Mouse (Mus musculus): ENCODE data around the gene A630076J17Rik. TPM values are rescaled to one million over a fixed set of nuclear protein-coding genes. Genes with fewer than 3 reads are reported as not detected.
A peak's percentile ranks its signal among the peaks of the same experiment; 100 is the strongest.

The A630076J17Rik gene
- polyA plus RNA-seq, 1 experiment from 2014 or later: not detected

DNA sequence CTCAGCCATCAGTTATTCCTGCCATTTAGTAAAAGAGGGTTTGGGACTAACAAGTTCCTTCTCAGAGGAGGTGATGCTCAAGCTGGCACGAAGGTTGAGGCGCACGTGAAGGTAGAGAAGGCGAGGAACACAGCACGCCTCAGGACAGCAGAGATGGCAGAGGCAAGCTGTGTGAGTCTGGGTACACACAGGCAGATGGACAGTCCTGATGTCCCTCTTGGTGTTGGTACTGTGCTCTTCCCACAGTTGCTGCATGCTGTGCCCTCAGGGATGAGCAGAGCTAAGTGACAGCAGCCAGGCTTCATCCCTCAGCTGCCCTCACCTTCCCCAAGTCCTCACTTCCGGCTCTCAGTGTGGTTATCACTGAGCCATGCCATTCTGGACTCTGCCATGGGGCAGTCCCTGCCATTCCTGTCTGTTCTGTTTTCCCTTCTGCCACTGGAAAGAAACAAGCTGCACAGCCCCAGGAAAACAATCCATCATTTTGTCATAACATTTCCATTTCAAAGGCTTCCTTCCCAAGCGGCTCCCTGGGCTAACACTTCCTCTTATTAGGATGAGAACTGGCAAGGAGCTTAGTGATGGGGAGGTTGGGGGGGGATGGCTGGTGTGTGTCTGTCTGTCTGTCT lies 22.7 kb upstream of the A630076J17Rik start:
- no peaks in the 10 kb centered on the region for H3K36me3 ChIP-seq (replicated peaks)
- H3K4me3 ChIP-seq: no peak overlapping the region
- no peaks in the 10 kb centered on the region for H3K27me3 ChIP-seq (ENCODE audit: poor library complexity, severe bottlenecking)
- whole genome bisulfite sequencing: 77% methylated on average over 7 of the region's 7 CpGs
- H3K9me3 ChIP-seq: no peaks in the 10 kb centered on the region
- no peak for DNase-seq (ENCODE audit: extremely low spot score, low spot score)
- H3K4me1 ChIP-seq: peaks cover 14% of the 10 kb centered on the region
- no peak overlapping the region for H3K27ac ChIP-seq

DNA sequence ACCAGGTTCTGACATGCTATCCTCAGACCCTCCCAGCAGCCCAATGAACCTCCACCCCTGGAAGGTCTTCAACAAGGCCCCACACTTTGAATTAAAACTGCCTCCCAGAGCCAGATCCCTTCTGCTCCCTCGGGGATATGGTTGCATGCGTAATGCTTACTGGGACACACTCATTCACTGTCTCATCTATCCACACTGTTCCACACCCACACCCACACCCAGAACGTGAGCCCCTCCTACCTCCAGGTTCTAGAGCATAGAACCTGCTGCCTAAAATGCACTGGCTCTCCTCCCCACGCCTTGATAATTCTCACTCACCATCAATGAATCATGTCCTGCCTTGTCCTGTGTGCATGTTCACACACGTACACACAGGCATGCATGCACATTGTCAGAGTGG lies 15.8 kb upstream of the A630076J17Rik start:
- H3K4me3 ChIP-seq: no peak overlapping the region

DNA sequence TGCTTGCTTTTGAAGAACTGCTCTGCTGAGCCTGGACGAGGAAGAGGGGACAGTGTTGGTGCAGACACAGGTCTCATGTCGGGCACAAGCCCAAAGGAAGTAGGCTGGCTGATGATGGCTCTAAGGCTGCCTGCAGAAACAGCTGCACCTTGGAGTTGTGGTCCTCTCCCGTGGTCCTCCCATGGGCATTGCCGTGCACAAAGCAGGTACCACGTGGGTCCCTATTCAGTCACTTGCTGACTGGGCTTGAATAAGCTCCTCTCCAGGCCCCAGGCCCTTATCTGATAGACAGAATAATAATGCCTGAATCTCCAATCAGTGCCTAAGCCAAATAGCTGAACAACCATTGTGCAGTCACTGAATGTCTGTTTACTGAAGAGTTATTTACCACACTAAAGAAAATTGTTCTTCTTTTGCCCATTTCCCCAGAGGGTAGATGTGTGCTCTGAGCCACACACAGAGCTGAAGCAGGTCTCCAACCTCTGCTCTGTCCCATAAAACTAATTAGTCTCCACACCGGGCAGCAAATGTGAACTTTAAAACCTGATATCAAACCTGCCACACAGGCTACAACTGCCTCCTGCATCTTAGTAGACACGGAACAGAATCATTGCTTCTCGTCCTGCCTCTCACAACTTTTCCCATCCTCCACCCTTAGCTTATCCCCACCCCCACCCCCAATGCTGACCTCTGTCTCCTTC lies 13.9 kb upstream of the A630076J17Rik start:
- 78% methylated on average over 8 of the region's 8 CpGs for WGBS

More for the DNA sequence above, 15.8 kb upstream of the A630076J17Rik start:
- Histone ChIP-seq H3K27me3 (ENCODE audit: poor library complexity, severe bottlenecking) (no peaks in the 10 kb centered on the region), H3K4me1 (no peaks in the 10 kb centered on the region), H3K9me3 (no peaks in the 10 kb centered on the region), H3K36me3 (replicated peaks) (no peaks in the 10 kb centered on the region), H3K27ac (no peak overlapping the region)
- no peak for DNase-seq (ENCODE audit: extremely low spot score, low spot score)
- 88% methylated on average over 5 of the region's 5 CpGs for WGBS

DNA sequence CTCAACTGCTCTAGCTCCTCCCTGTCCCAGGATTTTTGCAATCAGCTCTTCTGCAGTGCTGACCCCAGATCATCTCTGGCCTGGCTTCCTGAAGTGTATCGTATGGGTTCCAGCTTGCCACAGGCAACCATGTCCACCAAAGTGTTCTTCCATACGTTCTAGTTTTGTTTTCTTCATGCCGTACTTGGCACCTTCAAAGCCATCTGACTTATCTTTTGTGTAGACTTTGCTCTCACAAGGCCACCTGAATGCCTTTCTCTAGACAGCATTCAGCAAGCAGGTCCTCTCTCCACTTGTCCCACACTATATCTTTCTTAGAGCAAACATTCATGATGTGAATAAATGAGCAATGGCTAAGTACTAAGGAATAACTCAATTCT lies 13.3 kb upstream of the A630076J17Rik start:
- no peaks in the 10 kb centered on the region for H3K36me3 ChIP-seq (replicated peaks)
- H3K27ac ChIP-seq: no peak overlapping the region
- H3K27me3 ChIP-seq (ENCODE audit: poor library complexity, severe bottlenecking): no peaks in the 10 kb centered on the region
- DNase-seq (ENCODE audit: extremely low spot score, low spot score): no peak
- no peak overlapping the region for H3K4me3 ChIP-seq
- H3K9me3 ChIP-seq: no peaks in the 10 kb centered on the region
- no peaks in the 10 kb centered on the region for H3K4me1 ChIP-seq
- WGBS: 90% methylated on average over 3 of the region's 3 CpGs

More for the DNA sequence above, 13.9 kb upstream of the A630076J17Rik start:
- no peak for DNase-seq (ENCODE audit: extremely low spot score, low spot score)
- Histone ChIP-seq H3K4me3 (no peak overlapping the region), H3K27me3 (ENCODE audit: poor library complexity, severe bottlenecking) (no peaks in the 10 kb centered on the region), H3K4me1 (no peaks in the 10 kb centered on the region), H3K36me3 (replicated peaks) (no peaks in the 10 kb centered on the region), H3K9me3 (no peaks in the 10 kb centered on the region), H3K27ac (no peak overlapping the region)

DNA sequence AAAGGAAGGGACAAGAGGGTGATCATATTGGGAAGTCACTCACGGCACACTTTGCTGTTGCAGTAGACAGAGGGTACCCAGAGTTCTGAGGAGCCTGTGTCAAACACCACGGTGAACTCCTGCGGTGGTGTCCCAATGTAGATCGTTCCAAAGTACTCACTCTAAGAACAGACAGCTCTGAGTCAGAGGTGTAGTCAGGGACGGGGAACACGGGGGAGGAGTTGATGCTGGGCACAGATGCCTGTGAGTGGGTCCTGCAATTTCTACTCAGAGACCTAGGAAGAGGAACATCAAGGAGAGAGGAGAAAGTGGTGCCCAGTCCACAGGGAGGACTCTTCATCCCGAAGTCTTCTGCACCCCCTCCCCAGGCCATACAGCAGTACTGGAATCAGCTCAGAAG lies 11.8 kb upstream of the A630076J17Rik start:
- Histone ChIP-seq H3K9me3 (no peaks in the 10 kb centered on the region), H3K4me1 (no peaks in the 10 kb centered on the region), H3K4me3 (no peak overlapping the region), H3K36me3 (replicated peaks) (no peaks in the 10 kb centered on the region), H3K27ac (no peak overlapping the region), H3K27me3 (ENCODE audit: poor library complexity, severe bottlenecking) (no peaks in the 10 kb centered on the region)
- no peak for DNase-seq (ENCODE audit: extremely low spot score, low spot score)
- WGBS: 94% methylated on average over 7 of the region's 7 CpGs

DNA sequence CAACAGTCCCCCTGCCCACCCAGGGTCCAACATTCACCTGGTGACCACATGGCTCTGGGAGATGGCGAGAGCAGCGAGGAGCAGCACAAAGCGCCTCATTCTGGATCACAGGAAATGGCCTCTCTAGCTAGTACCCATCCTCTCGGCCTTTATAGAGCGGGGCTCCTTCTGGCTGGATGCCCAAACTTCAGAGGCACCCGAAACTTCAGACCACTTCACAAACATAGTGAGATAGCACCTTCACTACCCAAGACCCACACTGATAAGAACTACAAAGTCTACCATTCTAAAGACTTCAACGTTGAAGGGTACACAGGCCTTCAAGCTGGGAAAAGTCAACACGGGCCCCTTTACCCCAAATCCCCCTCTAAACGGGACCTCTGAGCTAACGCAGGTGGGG lies 8.8 kb upstream of the A630076J17Rik start, which contains the start of gene Cym:
Gene Cym (minus strand): TSS at position 125 of the 400 bp plus-strand sequence.
- 89% methylated on average over 10 of the region's 10 CpGs for WGBS
- DNase-seq (ENCODE audit: extremely low spot score, low spot score): no peak
- H3K27ac ChIP-seq: no peak within 1 kb of the TSS

DNA sequence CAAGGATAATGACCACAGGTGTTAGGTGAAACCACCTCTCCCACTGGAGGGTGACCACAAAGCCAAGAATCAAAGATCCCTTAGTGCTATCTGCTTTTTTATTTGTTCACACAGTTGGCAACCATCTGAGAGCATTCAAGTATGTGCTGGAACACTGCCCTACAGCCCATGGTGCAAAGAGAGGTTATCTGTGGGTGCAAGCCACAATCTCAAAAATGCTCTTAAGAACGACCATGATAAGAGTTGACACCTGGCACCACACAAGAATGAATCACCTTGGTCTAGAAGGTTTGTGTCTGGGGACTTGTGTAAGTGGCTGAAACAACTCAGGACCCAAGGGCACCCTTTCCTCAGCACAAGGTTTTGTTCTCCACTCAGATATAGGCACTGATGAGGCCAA lies 7.2 kb upstream of the A630076J17Rik start:
- WGBS: 83% methylated on average over 1 of the region's 1 CpGs
- H3K4me1 ChIP-seq: no peaks in the 10 kb centered on the region
- DNase-seq (ENCODE audit: extremely low spot score, low spot score): no peak
- H3K36me3 ChIP-seq (replicated peaks): no peaks in the 10 kb centered on the region
- H3K4me3 ChIP-seq: no peak overlapping the region
- H3K27me3 ChIP-seq (ENCODE audit: poor library complexity, severe bottlenecking): no peaks in the 10 kb centered on the region
- no peak overlapping the region for H3K27ac ChIP-seq
- H3K9me3 ChIP-seq: peaks cover 3% of the 10 kb centered on the region; the same call in 1 of the 2 replicates

More for the DNA sequence above, 8.8 kb upstream of the A630076J17Rik start, which contains the start of gene Cym:
- H3K4me3 ChIP-seq: no peak within 1 kb of the TSS
- H3K36me3 ChIP-seq (replicated peaks): no peaks in the 10 kb centered on the region
- peaks cover 3% of the 10 kb centered on the region; the same call in 1 of the 2 replicates for H3K9me3 ChIP-seq
- no peaks in the 10 kb centered on the region for H3K27me3 ChIP-seq (ENCODE audit: poor library complexity, severe bottlenecking)
- no peaks in the 10 kb centered on the region for H3K4me1 ChIP-seq

DNA sequence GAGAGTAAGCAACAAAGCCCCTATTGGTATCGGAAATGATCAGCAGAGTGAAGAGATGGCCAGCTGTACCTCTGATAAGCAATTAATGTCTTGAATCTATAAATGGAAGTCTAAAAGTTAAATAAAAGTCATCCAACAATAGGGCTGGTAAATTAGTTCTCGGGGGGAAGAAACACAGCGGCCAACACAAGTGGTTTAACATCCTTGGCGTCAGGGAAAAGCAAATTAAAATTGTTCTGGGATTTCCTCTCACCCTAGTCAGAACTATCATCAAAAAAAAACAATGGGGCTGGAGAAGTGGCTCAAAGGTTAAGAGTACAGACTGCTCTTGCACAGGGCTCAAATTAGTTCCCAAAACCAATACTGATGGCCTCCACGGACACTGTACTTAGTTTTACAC lies 4.6 kb upstream of the A630076J17Rik start:
- Histone ChIP-seq H3K36me3 (replicated peaks) (no peaks in the 10 kb centered on the region), H3K4me3 (no peak overlapping the region), H3K4me1 (no peaks in the 10 kb centered on the region), H3K27ac (no peak overlapping the region), H3K27me3 (ENCODE audit: poor library complexity, severe bottlenecking) (no peaks in the 10 kb centered on the region), H3K9me3 (peaks cover 3% of the 10 kb centered on the region; the same call in 1 of the 2 replicates)
- WGBS: 93% methylated on average over 5 of the region's 5 CpGs
- no peak for DNase-seq (ENCODE audit: extremely low spot score, low spot score)

DNA sequence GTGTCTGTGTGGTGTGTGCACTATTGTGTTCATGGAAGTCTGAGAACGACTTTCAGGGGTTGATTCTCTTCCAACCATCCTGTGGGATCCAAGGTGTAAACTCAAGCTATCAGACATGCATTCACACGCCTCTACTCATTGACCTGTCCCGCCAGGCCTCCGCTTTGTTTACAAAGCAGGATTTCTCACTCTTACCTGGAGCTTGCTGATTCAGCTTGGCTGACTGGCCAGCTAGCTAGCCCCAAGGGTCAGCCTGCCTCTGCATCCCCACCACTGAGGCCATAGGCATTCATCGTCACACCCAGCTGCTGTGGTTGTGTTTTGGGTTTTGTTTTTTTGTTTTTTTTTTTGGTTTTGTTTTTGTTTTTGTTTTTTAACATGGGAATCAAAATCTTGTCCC lies 1.2 kb upstream of the A630076J17Rik start:
- no peak for DNase-seq (ENCODE audit: extremely low spot score, low spot score)
- Histone ChIP-seq H3K4me1 (peaks cover 5% of the 10 kb centered on the region), H3K4me3 (no peak overlapping the region), H3K9me3 (peaks cover 3% of the 10 kb centered on the region; the same call in 1 of the 2 replicates), H3K27ac (no peak overlapping the region), H3K36me3 (replicated peaks) (no peaks in the 10 kb centered on the region), H3K27me3 (ENCODE audit: poor library complexity, severe bottlenecking) (no peaks in the 10 kb centered on the region)
- 83% methylated on average over 5 of the region's 5 CpGs for WGBS

DNA sequence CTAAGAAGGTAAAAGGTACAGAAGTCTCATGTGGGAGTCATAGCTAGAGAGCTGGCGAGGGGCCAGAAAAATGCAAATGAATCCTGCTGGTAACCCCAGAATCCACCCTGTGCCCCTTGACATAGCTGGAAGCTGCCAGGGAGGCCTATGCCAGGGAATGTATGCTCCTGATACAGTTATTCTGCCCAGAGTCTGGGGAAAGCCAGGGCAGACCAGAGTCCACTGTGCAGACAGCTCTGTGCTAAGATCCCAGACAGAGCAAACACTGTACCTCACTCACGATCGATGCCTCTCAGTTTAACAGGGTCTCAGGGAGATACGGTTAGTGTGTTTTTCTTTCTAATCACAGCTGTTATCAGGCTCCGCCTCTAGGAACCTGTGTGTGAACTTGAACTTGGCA lies 592 bp upstream of the A630076J17Rik start:
- Histone ChIP-seq H3K4me1 (peaks cover 5% of the 10 kb centered on the region), H3K9me3 (no peaks in the 10 kb centered on the region), H3K27me3 (ENCODE audit: poor library complexity, severe bottlenecking) (no peaks in the 10 kb centered on the region), H3K4me3 (no peak overlapping the region), H3K27ac (no peak overlapping the region), H3K36me3 (replicated peaks) (no peaks in the 10 kb centered on the region)
- WGBS: 86% methylated on average over 5 of the region's 5 CpGs
- no peak for DNase-seq (ENCODE audit: extremely low spot score, low spot score)

DNA sequence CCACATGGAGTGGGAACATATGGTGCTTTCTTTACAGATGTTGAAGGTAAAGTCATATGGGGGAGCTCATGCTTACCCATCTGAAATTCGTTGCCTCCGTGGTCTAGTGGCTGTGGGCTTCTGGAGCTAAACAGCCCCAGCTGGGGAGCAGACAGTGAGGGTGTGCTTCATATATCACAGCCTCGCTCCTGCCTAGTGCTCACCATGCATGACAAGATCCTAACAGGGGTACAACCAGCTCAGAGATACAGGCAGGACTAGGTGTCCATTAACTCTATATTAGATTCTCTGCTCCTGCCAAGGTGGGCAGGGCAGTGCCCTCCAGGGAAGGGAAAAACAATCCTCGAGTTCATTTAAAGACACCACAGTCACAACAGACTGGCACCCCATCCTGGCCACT lies 788 bp downstream of the A630076J17Rik start:
- Histone ChIP-seq H3K9me3 (no peaks in the 10 kb centered on the region), H3K36me3 (replicated peaks) (no peaks in the 10 kb centered on the region), H3K4me3 (no peak overlapping the region), H3K27me3 (ENCODE audit: poor library complexity, severe bottlenecking) (no peaks in the 10 kb centered on the region), H3K4me1 (peaks cover 5% of the 10 kb centered on the region), H3K27ac (no peak overlapping the region)
- no peak for DNase-seq (ENCODE audit: extremely low spot score, low spot score)
- 75% methylated on average over 4 of the region's 4 CpGs for WGBS

DNA sequence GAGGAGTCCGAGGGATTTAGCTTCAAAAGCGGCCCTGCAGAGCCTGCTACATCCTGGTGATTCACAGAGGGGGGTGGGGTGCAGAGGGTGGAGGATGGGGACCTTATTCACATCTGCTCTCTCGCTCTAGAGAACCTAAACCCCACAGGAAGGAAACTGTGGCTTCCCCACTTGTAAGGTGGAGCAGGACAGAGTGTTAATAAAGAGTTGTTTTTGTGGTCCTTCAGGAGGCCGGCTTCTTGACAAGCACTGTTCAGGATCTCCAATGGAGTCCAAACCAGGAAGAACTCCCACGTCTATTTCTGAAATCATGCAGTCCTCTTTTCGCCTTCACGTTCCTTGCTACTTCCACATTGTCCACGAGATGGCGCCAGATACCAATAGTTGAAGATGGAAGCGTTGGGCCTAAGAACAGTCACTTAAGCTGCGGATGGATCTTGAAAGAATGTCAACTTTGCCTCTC lies 3.0 kb downstream of the A630076J17Rik start:
- peak; percentile 79 for DNase-seq (ENCODE audit: extremely low spot score, low spot score)
- Histone ChIP-seq H3K27ac (no peak overlapping the region), H3K9me3 (no peaks in the 10 kb centered on the region), H3K4me3 (no peak overlapping the region), H3K4me1 (peaks cover 10% of the 10 kb centered on the region), H3K36me3 (replicated peaks) (no peaks in the 10 kb centered on the region), H3K27me3 (ENCODE audit: poor library complexity, severe bottlenecking) (no peaks in the 10 kb centered on the region)
- WGBS: 8% methylated on average over 11 of the region's 11 CpGs

DNA sequence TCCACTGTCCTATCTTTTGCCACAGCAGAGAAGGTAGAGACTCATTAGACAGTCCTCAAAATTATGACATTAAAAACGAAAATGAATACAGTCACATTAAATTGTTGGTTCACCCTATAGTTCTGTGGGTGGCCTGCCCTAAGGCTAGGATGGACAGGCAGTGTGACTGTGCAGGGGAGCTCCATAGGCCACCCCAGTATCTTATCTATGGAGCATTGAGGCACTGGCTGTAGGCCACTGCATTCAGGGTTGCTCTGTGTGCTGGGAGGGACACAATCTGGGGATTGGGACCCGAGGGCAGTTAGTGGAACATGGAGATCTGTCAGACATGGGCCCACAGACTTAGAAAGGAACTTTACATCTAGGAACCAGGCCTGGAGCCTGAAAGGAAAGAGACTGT lies 3.5 kb downstream of the A630076J17Rik start:
- Histone ChIP-seq H3K36me3 (replicated peaks) (no peaks in the 10 kb centered on the region), H3K9me3 (no peaks in the 10 kb centered on the region), H3K4me1 (peaks cover 11% of the 10 kb centered on the region), H3K27ac (no peak overlapping the region), H3K27me3 (ENCODE audit: poor library complexity, severe bottlenecking) (no peaks in the 10 kb centered on the region), H3K4me3 (no peak overlapping the region)
- 34% methylated on average over 2 of the region's 2 CpGs for WGBS
- DNase-seq (ENCODE audit: extremely low spot score, low spot score): no peak
